Mouse (Mus musculus): ENCODE data around the gene Aldh2. TPM values are rescaled to one million over a fixed set of nuclear protein-coding genes. Genes with fewer than 3 reads are reported as not detected.
A peak's percentile ranks its signal among the peaks of the same experiment; 100 is the strongest.

Aldh2 gene
- polyA plus RNA-seq, 1 experiment: 177 TPM

GRCm38 (mm10) chr5:121566035-121566681 is 27.5 kb downstream of the Aldh2 start:
- no peak overlapping the region for H3K27ac ChIP-seq (ENCODE audit: control insufficient read depth, insufficient read depth, low read depth, low read length)
- TF ChIP-seq POLR2A (IDR thresholded peaks at IDR 0.05; ENCODE audit: control insufficient read depth, low read depth, low read length): no peak
- TF ChIP-seq CTCF (IDR thresholded peaks at IDR 0.05; ENCODE audit: control insufficient read depth, insufficient read depth, insufficient replicate concordance, low read depth, low read length): no peak
- H3K27me3 ChIP-seq (ENCODE audit: control insufficient read depth, insufficient read depth, low read length): no peaks in the 10 kb centered on the region
- H3K4me1 ChIP-seq (ENCODE audit: control insufficient read depth, insufficient read depth, low read length): peaks cover 6% of the 10 kb centered on the region
- no peak overlapping the region for H3K4me3 ChIP-seq (ENCODE audit: control insufficient read depth, low read depth, low read length)
- no peaks in the 10 kb centered on the region for H3K36me3 ChIP-seq (ENCODE audit: control insufficient read depth, insufficient read depth, low read length)

- Histone ChIP-seq H3K27me3 (ENCODE audit: control insufficient read depth, insufficient read depth, low read length) (no peaks in the 10 kb centered on the region), H3K4me1 (ENCODE audit: control insufficient read depth, insufficient read depth, low read length) (peaks cover 6% of the 10 kb centered on the region), H3K4me3 (ENCODE audit: control insufficient read depth, low read depth, low read length) (peak overlapping the region; percentile 9), H3K36me3 (ENCODE audit: control insufficient read depth, insufficient read depth, low read length) (no peaks in the 10 kb centered on the region), H3K27ac (ENCODE audit: control insufficient read depth, insufficient read depth, low read depth, low read length) (no peak overlapping the region)
- TF ChIP-seq POLR2A (IDR thresholded peaks at IDR 0.05; ENCODE audit: control insufficient read depth, low read depth, low read length) (no peak), CTCF (IDR thresholded peaks at IDR 0.05; ENCODE audit: control insufficient read depth, insufficient read depth, insufficient replicate concordance, low read depth, low read length) (peak; percentile 97)
Measured at GRCm38 (mm10) chr5:121564468-121564895, 29.1 kb downstream of the Aldh2 start.

- no peaks in the 10 kb centered on the region for H3K27me3 ChIP-seq (ENCODE audit: control insufficient read depth, insufficient read depth, low read length)
- H3K36me3 ChIP-seq (ENCODE audit: control insufficient read depth, insufficient read depth, low read length): no peaks in the 10 kb centered on the region
- no peak overlapping the region for H3K27ac ChIP-seq (ENCODE audit: control insufficient read depth, insufficient read depth, low read depth, low read length)
- no peak for TF ChIP-seq POLR2A (IDR thresholded peaks at IDR 0.05; ENCODE audit: control insufficient read depth, low read depth, low read length)
- TF ChIP-seq CTCF (IDR thresholded peaks at IDR 0.05; ENCODE audit: control insufficient read depth, insufficient read depth, insufficient replicate concordance, low read depth, low read length): no peak
- no peak overlapping the region for H3K4me3 ChIP-seq (ENCODE audit: control insufficient read depth, low read depth, low read length)
- peaks cover 6% of the 10 kb centered on the region for H3K4me1 ChIP-seq (ENCODE audit: control insufficient read depth, insufficient read depth, low read length)
Measured at GRCm38 (mm10) chr5:121562436-121562835, 31.2 kb downstream of the Aldh2 start.

DNA sequence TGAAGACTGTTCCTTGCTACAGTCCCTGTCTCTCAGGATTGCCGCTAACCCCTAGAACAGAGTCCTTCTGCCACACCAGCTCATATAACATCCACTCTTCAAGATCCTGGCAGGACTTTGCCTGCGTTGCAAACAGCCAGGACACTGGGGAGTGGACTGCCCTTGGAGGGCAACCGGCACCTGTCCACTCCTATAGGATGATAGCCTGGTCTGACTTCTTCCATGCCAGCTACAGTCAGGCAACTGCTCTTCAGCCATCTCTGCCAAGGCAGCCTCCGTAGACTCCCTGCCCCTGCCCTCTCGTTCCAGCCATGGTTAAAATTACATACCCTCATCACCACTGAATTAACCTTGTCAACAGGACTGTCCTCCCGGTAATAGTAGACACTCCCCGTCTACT is 44.4 kb downstream of the Aldh2 start:
- TF ChIP-seq POLR2A (IDR thresholded peaks at IDR 0.05; ENCODE audit: control insufficient read depth, low read depth, low read length) (no peak), CTCF (IDR thresholded peaks at IDR 0.05; ENCODE audit: control insufficient read depth, insufficient read depth, insufficient replicate concordance, low read depth, low read length) (no peak)
- Histone ChIP-seq H3K27ac (ENCODE audit: control insufficient read depth, insufficient read depth, low read depth, low read length) (no peak overlapping the region), H3K4me3 (ENCODE audit: control insufficient read depth, low read depth, low read length) (no peak overlapping the region), H3K27me3 (ENCODE audit: control insufficient read depth, insufficient read depth, low read length) (no peaks in the 10 kb centered on the region), H3K4me1 (ENCODE audit: control insufficient read depth, insufficient read depth, low read length) (peaks cover 11% of the 10 kb centered on the region), H3K36me3 (ENCODE audit: control insufficient read depth, insufficient read depth, low read length) (no peaks in the 10 kb centered on the region)

GRCm38 (mm10) chr5:121547084-121547483 is 46.5 kb downstream of the Aldh2 start:
- Histone ChIP-seq H3K4me1 (ENCODE audit: control insufficient read depth, insufficient read depth, low read length) (peaks cover 19% of the 10 kb centered on the region), H3K27ac (ENCODE audit: control insufficient read depth, insufficient read depth, low read depth, low read length) (no peak overlapping the region), H3K27me3 (ENCODE audit: control insufficient read depth, insufficient read depth, low read length) (no peaks in the 10 kb centered on the region), H3K36me3 (ENCODE audit: control insufficient read depth, insufficient read depth, low read length) (no peaks in the 10 kb centered on the region), H3K4me3 (ENCODE audit: control insufficient read depth, low read depth, low read length) (no peak overlapping the region)
- no peak for TF ChIP-seq POLR2A (IDR thresholded peaks at IDR 0.05; ENCODE audit: control insufficient read depth, low read depth, low read length)
- TF ChIP-seq CTCF (IDR thresholded peaks at IDR 0.05; ENCODE audit: control insufficient read depth, insufficient read depth, insufficient replicate concordance, low read depth, low read length): no peak

DNA sequence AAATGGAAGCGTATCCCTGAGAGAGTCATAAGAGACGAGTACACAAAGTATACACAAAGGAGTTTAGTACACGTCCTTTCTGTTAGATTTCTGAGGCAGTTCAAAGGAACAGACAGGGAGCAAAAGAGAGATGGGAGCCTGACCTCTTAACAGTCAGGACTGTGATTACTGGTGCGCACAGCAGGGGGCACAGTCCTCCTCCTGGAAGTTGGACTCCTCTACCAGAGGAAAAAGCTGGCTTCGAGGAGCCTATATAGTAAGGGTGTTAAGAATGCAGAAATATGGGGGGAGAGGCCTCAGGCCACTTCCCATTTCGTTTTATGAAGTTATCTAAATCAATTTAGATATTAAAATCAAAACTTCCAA is 47.1 kb downstream of the Aldh2 start:
- Histone ChIP-seq H3K4me3 (ENCODE audit: control insufficient read depth, low read depth, low read length) (peak overlapping the region; percentile 92), H3K27ac (ENCODE audit: control insufficient read depth, insufficient read depth, low read depth, low read length) (no peak overlapping the region), H3K4me1 (ENCODE audit: control insufficient read depth, insufficient read depth, low read length) (peaks cover 19% of the 10 kb centered on the region), H3K27me3 (ENCODE audit: control insufficient read depth, insufficient read depth, low read length) (no peaks in the 10 kb centered on the region), H3K36me3 (ENCODE audit: control insufficient read depth, insufficient read depth, low read length) (no peaks in the 10 kb centered on the region)
- peak; percentile 41; the same call in 1 of the 2 replicates for TF ChIP-seq CTCF (IDR thresholded peaks at IDR 0.05; ENCODE audit: control insufficient read depth, insufficient read depth, insufficient replicate concordance, low read depth, low read length)
- no peak for TF ChIP-seq POLR2A (IDR thresholded peaks at IDR 0.05; ENCODE audit: control insufficient read depth, low read depth, low read length)

- Histone ChIP-seq H3K4me3 (ENCODE audit: control insufficient read depth, low read depth, low read length) (peak within 1 kb of the TSS; percentile 92), H3K4me1 (ENCODE audit: control insufficient read depth, insufficient read depth, low read length) (peaks cover 19% of the 10 kb centered on the region), H3K36me3 (ENCODE audit: control insufficient read depth, insufficient read depth, low read length) (no peaks in the 10 kb centered on the region), H3K27me3 (ENCODE audit: control insufficient read depth, insufficient read depth, low read length) (no peaks in the 10 kb centered on the region), H3K27ac (ENCODE audit: control insufficient read depth, insufficient read depth, low read depth, low read length) (peak within 1 kb of the TSS; percentile 88)
- TF ChIP-seq CTCF (IDR thresholded peaks at IDR 0.05; ENCODE audit: control insufficient read depth, insufficient read depth, insufficient replicate concordance, low read depth, low read length) (no peak), POLR2A (IDR thresholded peaks at IDR 0.05; ENCODE audit: control insufficient read depth, low read depth, low read length) (peak; percentile 68; the same call in 1 of the 2 replicates)
Measured at GRCm38 (mm10) chr5:121545793-121546529, 47.7 kb downstream of the Aldh2 start, which contains the start of gene Mapkapk5. Gene Mapkapk5, minus strand, starts transcription at chr5:121545905.
